Mouse (Mus musculus): Measurements from ENCODE around the gene Sema3e.

- TF ChIP-seq CTCF (conservative IDR thresholded peaks at IDR 0.05; ENCODE audit: insufficient read depth, insufficient read length, low read depth, low read length) (no peak), POLR2A (IDR thresholded peaks at IDR 0.05; ENCODE audit: low read depth, low read length) (no peak)
Measured at GRCm38 (mm10) chr5:14073152-14073551, 48.1 kb downstream of the Sema3e start.

Data from kidney, adult 2 months (tissue).